Mouse (Mus musculus): Measurements from ENCODE around the gene Slc45a1. TPM values are rescaled to one million over a fixed set of nuclear protein-coding genes. Genes with fewer than 3 reads are reported as not detected.

The Slc45a1 gene
- polyA plus RNA-seq, 1 experiment from 2014 or later, result 43.8 TPM

GRCm38 (mm10) chr4:150582966-150583776 lies 68.8 kb downstream of the Slc45a1 start:
- 30% methylated on average over 13 of the region's 13 CpGs for WGBS
- Histone ChIP-seq H3K9me3 (ENCODE audit: control insufficient read depth, low read length) (no peaks in the 10 kb centered on the region), H3K9ac (replicated peaks; ENCODE audit: low read depth, low read length) (no peak overlapping the region), H3K4me1 (ENCODE audit: control insufficient read depth, insufficient read depth, low read length) (peaks cover 43% of the 10 kb centered on the region), H3K4me2 (ENCODE audit: low read depth, low read length) (peak overlapping the region; percentile 14; the same call in 1 of the 2 replicates), H3K36me3 (ENCODE audit: control insufficient read depth, insufficient read depth, low read length) (no peaks in the 10 kb centered on the region), H3K27ac (ENCODE audit: low read depth, low read length) (peak overlapping the region; percentile 78), H3K27me3 (ENCODE audit: control insufficient read depth, insufficient read depth, low read length) (no peaks in the 10 kb centered on the region), H3K4me3 (ENCODE audit: low read depth, low read length) (no peak overlapping the region)
- ATAC-seq (ENCODE audit: low read depth), result peak; percentile 54; the same call in 1 of the 2 replicates

- Histone ChIP-seq H3K9ac (replicated peaks; ENCODE audit: low read depth, low read length) (no peak overlapping the region), H3K27ac (ENCODE audit: low read depth, low read length) (peak overlapping the region; percentile 78; the same call in 1 of the 2 replicates), H3K36me3 (ENCODE audit: control insufficient read depth, insufficient read depth, low read length) (no peaks in the 10 kb centered on the region), H3K4me2 (ENCODE audit: low read depth, low read length) (no peak overlapping the region), H3K27me3 (ENCODE audit: control insufficient read depth, insufficient read depth, low read length) (no peaks in the 10 kb centered on the region), H3K4me3 (ENCODE audit: low read depth, low read length) (no peak overlapping the region), H3K9me3 (ENCODE audit: control insufficient read depth, low read length) (no peaks in the 10 kb centered on the region), H3K4me1 (ENCODE audit: control insufficient read depth, insufficient read depth, low read length) (peaks cover 39% of the 10 kb centered on the region)
- 71% methylated on average over 10 of the region's 10 CpGs for WGBS
- no peak for ATAC-seq (ENCODE audit: low read depth)
Measured at GRCm38 (mm10) chr4:150581931-150582723, 69.8 kb downstream of the Slc45a1 start.

Other genes starting within 250 kb of the Slc45a1 start
- gene Errfi1, start 201.7 kb upstream of the Slc45a1 start, polyA plus RNA-seq (2014; fragmentation: Nextera tagmentation; extraction: Ambion mirVana), result 70.2 and 76.9 TPM in 2 replicates